Comparison of ENCODE assay signal across 10 mouse cellular contexts in genomic region chr7:128248081-128249042, GRCm38 (mm10). TPM values are rescaled to one million over a fixed set of nuclear protein-coding genes. Genes with fewer than 3 reads are reported as not detected.
DNase-seq lines count a peak whose midpoint lies in the region; ATAC-seq lines count a peak whose summit lies in the region.
"Had no signal": no experiment of that assay in that cellular context is flagged by ENCODE, and none has a peak within 500 bp of the region (broad histone marks: within the 10 kb centered on the region; RNA-seq: fewer than 3 reads in every experiment).

No protein-coding gene starts in this region.

- H3K4me1 ChIP-seq in limb, embryonic 12.5 days (replicated peaks): peaks cover 26% of the 10 kb centered on the region
- peaks cover 43% of the 10 kb centered on the region for H3K4me1 ChIP-seq in limb, embryonic 10.5 days
- peaks cover 43% of the 10 kb centered on the region for H3K4me1 ChIP-seq in limb, embryonic 13.5 days
- peaks cover 3% of the 10 kb centered on the region; the same call in 1 of the 2 replicates for H3K4me1 ChIP-seq in neural tube, embryonic 14.5 days (ENCODE audit: control insufficient read depth, insufficient read depth, low read length)

- no peak overlapping the region for H3K27ac ChIP-seq in limb, embryonic 12.5 days
- H3K27ac ChIP-seq in limb, embryonic 10.5 days: no peak overlapping the region
- no peak overlapping the region for H3K27ac ChIP-seq in limb, embryonic 13.5 days
- H3K27ac ChIP-seq in neural tube, embryonic 14.5 days (ENCODE audit: low read depth, low read length): no peak overlapping the region

- peak overlapping the region; percentile 68 for H3K4me2 ChIP-seq in limb, embryonic 12.5 days
- peak overlapping the region; percentile 74 for H3K4me2 ChIP-seq in limb, embryonic 13.5 days (replicated peaks)
- H3K4me2 ChIP-seq in neural tube, embryonic 14.5 days (ENCODE audit: low read depth, low read length): peak overlapping the region; percentile 47; the same call in 1 of the 2 replicates

- no peaks in the 10 kb centered on the region for H3K9me3 ChIP-seq in limb, embryonic 12.5 days
- H3K9me3 ChIP-seq in limb, embryonic 10.5 days (replicated peaks): no peaks in the 10 kb centered on the region
- H3K9me3 ChIP-seq in limb, embryonic 13.5 days: no peaks in the 10 kb centered on the region
- H3K9me3 ChIP-seq in neural tube, embryonic 14.5 days (ENCODE audit: control insufficient read depth, low read length): no peaks in the 10 kb centered on the region
- H3K9me3 ChIP-seq: forebrain, embryonic 15.5 days had no signal

- peak; percentile 41 for DNase-seq in cerebellum, adult 9-11 months
- no peak for DNase-seq in cerebellum, postnatal 4 days (ENCODE audit: low spot score in 2 of 2)
- DNase-seq in limb, embryonic 10.5 days (ENCODE audit: low spot score): no peak
- no peak for DNase-seq in left cerebral cortex, postnatal 14 days (ENCODE audit: low spot score in 2 of 2)
- no peak for DNase-seq in right cerebral cortex, postnatal 25 days

- no peak overlapping the region for H3K9ac ChIP-seq in limb, embryonic 12.5 days (replicated peaks)
- H3K9ac ChIP-seq in limb, embryonic 13.5 days: peak overlapping the region; percentile 39
- H3K9ac ChIP-seq in neural tube, embryonic 14.5 days (replicated peaks; ENCODE audit: low read depth, low read length): no peak overlapping the region; the same call in 1 of the 2 replicates

- H3K36me3 ChIP-seq in limb, embryonic 12.5 days: peaks cover 20% of the 10 kb centered on the region
- peaks cover 21% of the 10 kb centered on the region for H3K36me3 ChIP-seq in limb, embryonic 10.5 days
- H3K36me3 ChIP-seq in limb, embryonic 13.5 days: peaks cover 34% of the 10 kb centered on the region
- H3K36me3 ChIP-seq in neural tube, embryonic 14.5 days (ENCODE audit: control insufficient read depth, insufficient read depth, low read length): no peaks in the 10 kb centered on the region; the same call in 1 of the 2 replicates

- intact Hi-C loops in left cerebral cortex, postnatal 14 days (cut with DNase I): loop anchor here (5.0 kb wide), 2 partner anchors 49 to 459 kb away; partner anchors contain the start of gene BC017158

- WGBS in limb, embryonic 12.5 days: 82% methylated on average over 10 of the region's 10 CpGs
- 86% methylated on average over 10 of the region's 10 CpGs for WGBS in limb, embryonic 10.5 days
- WGBS in limb, embryonic 13.5 days: 87% methylated on average over 10 of the region's 10 CpGs
- 84% methylated on average over 10 of the region's 10 CpGs for WGBS in neural tube, embryonic 14.5 days

- H3K4me3 ChIP-seq in limb, embryonic 12.5 days (replicated peaks): peak overlapping the region; percentile 47
- no peak overlapping the region for H3K4me3 ChIP-seq in limb, embryonic 10.5 days
- peak overlapping the region; percentile 59 for H3K4me3 ChIP-seq in limb, embryonic 13.5 days
- H3K4me3 ChIP-seq in neural tube, embryonic 14.5 days (ENCODE audit: low read depth, low read length): no peak overlapping the region

- ATAC-seq in limb, embryonic 12.5 days (ENCODE audit: insufficient number of reproducible peaks, insufficient read depth, low FRiP score, low TSS enrichment, low read depth): no peak
- ATAC-seq in limb, embryonic 13.5 days (ENCODE audit: low FRiP score, low read depth): no peak
- ATAC-seq in neural tube, embryonic 14.5 days (ENCODE audit: low read depth): no peak

- H3K27me3 ChIP-seq in limb, embryonic 12.5 days: peaks cover 10% of the 10 kb centered on the region; the same call in 1 of the 2 replicates
- H3K27me3 ChIP-seq in limb, embryonic 10.5 days (ENCODE audit: low read depth, poor library complexity, severe bottlenecking): peaks cover 9% of the 10 kb centered on the region; the same call in 1 of the 2 replicates
- H3K27me3 ChIP-seq in limb, embryonic 13.5 days: no peaks in the 10 kb centered on the region
- no peaks in the 10 kb centered on the region for H3K27me3 ChIP-seq in neural tube, embryonic 14.5 days (ENCODE audit: control insufficient read depth, insufficient read depth, low read length)
- H3K27me3 ChIP-seq: forebrain, embryonic 15.5 days had no signal

RNA-seq across cellular contexts. Expression of gene Tgfb1i1, which starts 1.8 kb away (rescaled TPM):
- 22.3 and 27.7 TPM in 2 replicates for polyA plus RNA-seq in limb, embryonic 12.5 days (2016; fragmentation: Nextera tagmentation; extraction: Ambion mirVana)
- 12.9 and 14.5 TPM in 2 replicates for polyA plus RNA-seq in limb, embryonic 10.5 days (2016; fragmentation: Nextera tagmentation; extraction: Ambion mirVana)
- 48.8 and 49.1 TPM in 2 replicates for polyA plus RNA-seq in limb, embryonic 13.5 days (2015; fragmentation: Nextera tagmentation; extraction: Ambion mirVana)
- polyA plus RNA-seq in neural tube, embryonic 14.5 days (2014; fragmentation: Nextera tagmentation; extraction: Ambion mirVana): 15.2 and 24.7 TPM in 2 replicates
- total RNA-seq in left cerebral cortex, postnatal 14 days (2021): 10 to 100 TPM; 27.1 to 27.4 TPM

RNA-seq across cellular contexts. Expression of gene 9130023H24Rik, which starts 10.5 kb away (rescaled TPM):
- 9.9 and 10.1 TPM in 2 replicates for polyA plus RNA-seq in limb, embryonic 12.5 days (2016; fragmentation: Nextera tagmentation; extraction: Ambion mirVana)
- 7.7 and 10.6 TPM in 2 replicates for polyA plus RNA-seq in limb, embryonic 10.5 days (2016; fragmentation: Nextera tagmentation; extraction: Ambion mirVana)
- polyA plus RNA-seq in limb, embryonic 13.5 days (2015; fragmentation: Nextera tagmentation; extraction: Ambion mirVana): 9.2 and 9.6 TPM in 2 replicates
- 9.5 and 9.7 TPM in 2 replicates for polyA plus RNA-seq in neural tube, embryonic 14.5 days (2014; fragmentation: Nextera tagmentation; extraction: Ambion mirVana)
- 1 to 10 TPM; 3.6 to 4.0 TPM for total RNA-seq in left cerebral cortex, postnatal 14 days (2021)

RNA-seq across cellular contexts. Expression of gene Armc5, which starts 11.2 kb away (rescaled TPM):
- 16.2 and 17.9 TPM in 2 replicates for polyA plus RNA-seq in limb, embryonic 12.5 days (2016; fragmentation: Nextera tagmentation; extraction: Ambion mirVana)
- 17.8 and 20.0 TPM in 2 replicates for polyA plus RNA-seq in limb, embryonic 10.5 days (2016; fragmentation: Nextera tagmentation; extraction: Ambion mirVana)
- 16.6 and 18.5 TPM in 2 replicates for polyA plus RNA-seq in limb, embryonic 13.5 days (2015; fragmentation: Nextera tagmentation; extraction: Ambion mirVana)
- 9.0 and 10.7 TPM in 2 replicates for polyA plus RNA-seq in neural tube, embryonic 14.5 days (2014; fragmentation: Nextera tagmentation; extraction: Ambion mirVana)
- total RNA-seq in left cerebral cortex, postnatal 14 days (2021): 10 to 100 TPM in 1 of 2 experiments, 1 to 10 TPM in 1; 9.7 to 11.4 TPM

RNA-seq across cellular contexts. Expression of gene Slc5a2, which starts 17.1 kb away (rescaled TPM):
- not detected in 2 replicates for polyA plus RNA-seq in limb, embryonic 12.5 days (2016; fragmentation: Nextera tagmentation; extraction: Ambion mirVana)
- 0.33 and 0.50 TPM in 2 replicates for polyA plus RNA-seq in limb, embryonic 10.5 days (2016; fragmentation: Nextera tagmentation; extraction: Ambion mirVana)
- polyA plus RNA-seq in limb, embryonic 13.5 days (2015; fragmentation: Nextera tagmentation; extraction: Ambion mirVana): 0.29 and 0.36 TPM in 2 replicates
- polyA plus RNA-seq in neural tube, embryonic 14.5 days (2014; fragmentation: Nextera tagmentation; extraction: Ambion mirVana): not detected in 2 replicates
- total RNA-seq in left cerebral cortex, postnatal 14 days (2021): not detected
- total RNA-seq: layer of hippocampus, postnatal 25 days had no signal
- polyA plus RNA-seq: forebrain, embryonic 15.5 days had no signal

RNA-seq across cellular contexts. Expression of gene Cox6a2, which starts 42.2 kb away (rescaled TPM):
- polyA plus RNA-seq in limb, embryonic 12.5 days (2016; fragmentation: Nextera tagmentation; extraction: Ambion mirVana): 6.8 and 10.4 TPM in 2 replicates
- polyA plus RNA-seq in limb, embryonic 10.5 days (2016; fragmentation: Nextera tagmentation; extraction: Ambion mirVana): 0.23 and 0.51 TPM in 2 replicates
- polyA plus RNA-seq in limb, embryonic 13.5 days (2015; fragmentation: Nextera tagmentation; extraction: Ambion mirVana): 24.2 and 27.0 TPM in 2 replicates
- polyA plus RNA-seq in neural tube, embryonic 14.5 days (2014; fragmentation: Nextera tagmentation; extraction: Ambion mirVana): 0.86 TPM in 1 of 2 replicates, not detected in the other
- 10 to 100 TPM; 13.5 to 17.3 TPM for total RNA-seq in left cerebral cortex, postnatal 14 days (2021)
- polyA plus RNA-seq: forebrain, embryonic 15.5 days had no signal

Comparison
In these comparisons a context has a peak if more than half of its experiments do, and no peak if none do; other contexts are left out.
1. H3K4me3 ChIP-seq: peak in limb, embryonic 12.5 days (single experiment) and limb, embryonic 13.5 days (single experiment); none in limb, embryonic 10.5 days (single experiment) and neural tube, embryonic 14.5 days (single experiment).
2. Peak in every context shown above with its lines, with median percentiles within 50 percentile points of each other: H3K4me2 ChIP-seq.